Mouse (Mus musculus) bone marrow, adult 2 months (tissue): ENCODE data around the gene Adck1.
"Not testable (repeated sequence)": the region's sequence is repeated elsewhere in the genome, so short reads cannot be mapped to it uniquely, and the experiment has no call there.

Experiments used
- CTCF ChIP-seq: fragments of 200-500 bp; IDR thresholded peaks from 2 replicates; pipeline ENCODE4 v1.5.1; 2011; ENCODE audit warnings: low read length, control low read depth; ENCODE audit not compliant: control insufficient read depth, insufficient read depth
- POLR2A ChIP-seq: fragments of 200-500 bp; IDR thresholded peaks from 2 replicates; pipeline ENCODE4 v1.6.1; 2011; ENCODE audit warnings: low read depth, mild to moderate bottlenecking, control low read depth, low read length, borderline replicate concordance; ENCODE audit not compliant: control insufficient read depth

- TF ChIP-seq POLR2A, CTCF: not testable (repeated sequence)
These were observed 36.4 kb upstream of the Adck1 start, which contains the start of gene Gm5039 for GRCm38 (mm10) chr12:88323926-88324325.
